Mouse (Mus musculus) neural tube, embryonic 11.5 days (tissue): ENCODE measurements around the gene Surf4. TPM values are rescaled to one million over a fixed set of nuclear protein-coding genes. Genes with fewer than 3 reads are reported as not detected.
"Not testable (repeated sequence)": the region's sequence is repeated elsewhere in the genome, so short reads cannot be mapped to it uniquely, and the experiment has no call there.

ENCODE experiments used
- ATAC-seq: fragments of 200-750 bp; cut with Nextera tagmentation; 2 replicates; pipeline ENCODE4 v1.8.0; 2017; ENCODE audit warnings: moderate number of reproducible peaks, mild to moderate bottlenecking, moderate TSS enrichment, moderate library complexity; ENCODE audit not compliant: insufficient read depth, low FRiP score, low TSS enrichment
- DNase-seq: peaks from one replicate; pipeline ENCODE4 v3.0.0-alpha.2; 2015; ENCODE audit warnings: low spot score
- H3K27ac ChIP-seq: fragments of 300-500 bp; sonication (generic); 2 replicates; pipeline ENCODE4 v1.5.1; 2014; ENCODE audit warnings: low read depth, mild to moderate bottlenecking, low read length
- H3K27me3 ChIP-seq: fragments of 300-500 bp; sonication (generic); 2 replicates; pipeline ENCODE4 v1.6.1; 2014; ENCODE audit warnings: mild to moderate bottlenecking, low read length, mixed read lengths; ENCODE audit not compliant: control insufficient read depth, insufficient read depth
- H3K36me3 ChIP-seq: fragments of 300-500 bp; sonication (generic); 2 replicates; pipeline ENCODE4 v1.6.1; 2014; ENCODE audit warnings: mild to moderate bottlenecking, low read length, moderate library complexity, mixed read lengths; ENCODE audit not compliant: control insufficient read depth, insufficient read depth
- H3K4me1 ChIP-seq: fragments of 300-500 bp; sonication (generic); 2 replicates; pipeline ENCODE4 v1.6.1; 2014; ENCODE audit warnings: low read length, mixed read lengths; ENCODE audit not compliant: control insufficient read depth, insufficient read depth
- H3K4me2 ChIP-seq: fragments of 300-500 bp; sonication (generic); 2 replicates; pipeline ENCODE4 v1.6.1; 2014; ENCODE audit warnings: low read depth, mild to moderate bottlenecking, moderate library complexity
- H3K4me3 ChIP-seq: fragments of 300-500 bp; sonication (generic); 2 replicates; pipeline ENCODE4 v1.5.1; 2014; ENCODE audit warnings: low read depth, low read length
- H3K9ac ChIP-seq: fragments of 300-500 bp; sonication (generic); 2 replicates; pipeline ENCODE4 v1.6.1; 2014; ENCODE audit warnings: mild to moderate bottlenecking, low read length
- H3K9me3 ChIP-seq: fragments of 300-500 bp; sonication (generic); 2 replicates; pipeline ENCODE4 v1.6.1; 2016; ENCODE audit warnings: low read length; ENCODE audit not compliant: control insufficient read depth
- WGBS: fragments of 180-500 bp; shearing (Covaris S2); extraction: QIAGEN DNeasy Blood & Tissue Kit; methylation state at CpG from one replicate; pipeline ENCODE4 v1.1.7; 2014; 5-methylcytosine and 5-hydroxymethylcytosine counted together
- polyA plus RNA-seq: library from polyadenylated mRNA; unstranded; fragments of >200 nt; fragmentation: Nextera tagmentation; extraction: Ambion mirVana; gene quantifications from 2 replicates; pipeline ENCODE4 v1.2.1, GENCODE M21; 2014

The Surf4 gene
- polyA plus RNA-seq, 1 experiment from 2014 or later = 171 TPM

DNA sequence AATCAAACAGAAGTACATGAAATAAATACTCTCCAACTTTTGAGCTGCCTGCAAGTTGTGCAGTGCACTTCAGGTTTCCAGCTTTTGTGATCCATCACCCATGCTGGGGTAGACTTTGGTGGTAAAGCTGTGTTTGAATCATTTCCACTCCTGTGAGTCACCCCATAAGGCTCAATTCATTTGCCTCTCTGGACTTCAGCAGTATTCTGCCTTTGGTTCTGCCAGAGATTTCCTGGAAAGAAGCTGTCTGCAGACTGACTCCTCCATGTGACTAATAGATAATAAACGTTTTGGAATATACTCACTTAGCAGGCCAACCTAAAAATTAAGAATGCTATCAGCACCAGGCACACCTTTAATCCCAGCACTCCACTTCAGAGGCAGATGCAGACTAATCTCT is 33.0 kb downstream of the Surf4 start:
- Histone ChIP-seq H3K27ac (no peak overlapping the region), H3K36me3 (peaks cover 13% of the 10 kb centered on the region)
- WGBS = 85% methylated on average over 1 of the region's 1 CpGs

DNA sequence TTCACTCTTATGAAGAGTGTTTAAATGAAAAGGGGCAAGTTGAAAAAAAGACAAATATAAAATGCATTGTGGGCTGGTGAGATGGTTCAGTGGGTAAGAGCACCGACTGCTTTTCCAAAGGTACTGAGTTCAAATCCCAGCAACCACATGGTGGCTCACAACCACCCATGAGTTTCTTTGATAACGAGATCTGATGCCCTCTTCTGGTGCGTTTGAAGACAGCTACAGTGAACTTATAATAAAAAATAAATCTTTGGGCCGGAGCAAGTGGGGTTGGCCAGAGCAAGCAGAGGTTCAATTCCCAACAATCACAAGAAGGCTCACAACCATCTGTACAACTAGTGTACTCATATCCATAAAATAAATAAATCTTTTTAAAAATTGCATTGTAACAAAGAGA is 37.8 kb downstream of the Surf4 start:
- Histone ChIP-seq H3K9ac (no peak overlapping the region), H3K4me2 (no peak overlapping the region), H3K27ac (no peak overlapping the region), H3K4me1 (no peaks in the 10 kb centered on the region), H3K9me3 (no peaks in the 10 kb centered on the region), H3K27me3 (no peaks in the 10 kb centered on the region), H3K4me3 (no peak overlapping the region), H3K36me3 (peaks cover 25% of the 10 kb centered on the region)
- WGBS = 96% methylated on average over 4 of the region's 4 CpGs
- ATAC-seq = no peak
- no peak for DNase-seq

More for the DNA sequence above, 33.0 kb downstream of the Surf4 start:
- H3K4me1 ChIP-seq = peaks cover 13% of the 10 kb centered on the region
- H3K27me3 ChIP-seq = no peaks in the 10 kb centered on the region
- DNase-seq (no peak), ATAC-seq (no peak)
- no peak overlapping the region for H3K9ac ChIP-seq
- H3K9me3 ChIP-seq = no peaks in the 10 kb centered on the region
- H3K4me3 ChIP-seq = no peak overlapping the region
- H3K4me2 ChIP-seq = no peak overlapping the region

DNA sequence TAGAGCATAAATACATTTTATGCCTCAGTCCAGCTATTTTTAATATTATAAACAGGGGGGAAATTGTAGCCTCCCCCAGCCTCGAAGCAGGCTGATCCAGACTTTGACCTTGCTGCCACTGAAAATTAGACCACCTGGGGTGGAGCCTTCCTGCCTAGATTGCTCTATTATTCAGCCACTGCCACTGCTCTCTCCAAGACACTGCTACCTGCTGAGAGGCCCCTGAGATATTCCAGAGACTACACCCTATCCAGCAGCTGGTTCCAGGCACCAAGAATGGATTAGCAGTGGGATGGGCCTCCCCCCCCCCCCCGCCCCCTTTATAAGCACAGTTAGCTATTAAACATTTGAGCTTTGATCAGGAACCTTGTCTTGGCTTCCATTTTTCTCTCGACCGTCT is 47.6 kb downstream of the Surf4 start:
- not testable (repeated sequence) for H3K4me1 ChIP-seq, H3K27ac ChIP-seq, DNase-seq, H3K27me3 ChIP-seq, H3K9ac ChIP-seq, H3K4me3 ChIP-seq, H3K9me3 ChIP-seq, H3K4me2 ChIP-seq, H3K36me3 ChIP-seq, ATAC-seq
- 72% methylated on average over 4 of the region's 4 CpGs for WGBS

DNA sequence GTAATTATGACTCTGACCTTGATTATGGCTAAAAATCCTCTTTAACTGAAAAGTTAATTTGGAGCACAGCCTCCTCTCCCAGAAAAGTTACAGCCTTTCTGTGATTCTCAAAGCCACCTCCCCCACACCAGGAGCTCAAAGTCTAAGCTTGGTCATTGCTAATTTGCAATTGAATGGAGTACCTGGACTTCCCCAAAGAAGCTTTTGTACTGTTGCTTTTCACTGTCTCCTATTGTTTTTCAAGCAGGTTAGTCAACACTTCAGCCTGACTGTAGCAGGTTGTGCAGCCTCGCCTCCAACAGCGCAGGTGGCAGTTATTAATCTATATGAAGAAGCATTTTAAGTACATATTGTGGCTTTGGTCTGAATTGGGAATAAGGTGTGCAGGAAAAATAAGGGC is 48.2 kb downstream of the Surf4 start:
- not testable (repeated sequence) for H3K4me1 ChIP-seq, H3K36me3 ChIP-seq, H3K4me2 ChIP-seq, H3K4me3 ChIP-seq, H3K9ac ChIP-seq, DNase-seq, H3K9me3 ChIP-seq, H3K27me3 ChIP-seq, ATAC-seq, H3K27ac ChIP-seq
- WGBS = 87% methylated on average over 2 of the region's 2 CpGs

DNA sequence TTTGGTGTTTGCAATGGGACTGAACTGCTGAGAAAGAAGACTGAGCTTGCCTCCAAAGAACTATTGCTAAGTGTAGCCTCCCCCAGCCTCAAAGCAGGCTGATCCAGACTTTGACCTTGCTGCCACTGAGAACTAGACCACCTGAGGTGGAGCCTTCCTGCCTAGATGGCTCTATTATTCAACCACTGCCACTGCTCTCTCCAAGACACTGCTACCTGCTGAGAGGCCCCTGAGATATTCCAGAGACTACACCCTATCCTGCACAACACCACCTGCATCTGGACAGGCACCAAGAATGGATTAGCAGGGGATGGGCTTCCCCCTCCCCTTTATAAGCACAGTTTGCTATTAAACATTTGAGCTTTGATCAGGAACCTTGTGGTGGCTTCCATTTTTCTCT is 55.2 kb downstream of the Surf4 start:
- no peak overlapping the region for H3K9ac ChIP-seq
- no peaks in the 10 kb centered on the region for H3K36me3 ChIP-seq
- ATAC-seq = no peak
- no peak for DNase-seq
- no peaks in the 10 kb centered on the region for H3K9me3 ChIP-seq
- no peaks in the 10 kb centered on the region for H3K27me3 ChIP-seq
- H3K4me1 ChIP-seq = no peaks in the 10 kb centered on the region
- no peak overlapping the region for H3K27ac ChIP-seq
- H3K4me3 ChIP-seq = no peak overlapping the region
- H3K4me2 ChIP-seq = no peak overlapping the region

DNA sequence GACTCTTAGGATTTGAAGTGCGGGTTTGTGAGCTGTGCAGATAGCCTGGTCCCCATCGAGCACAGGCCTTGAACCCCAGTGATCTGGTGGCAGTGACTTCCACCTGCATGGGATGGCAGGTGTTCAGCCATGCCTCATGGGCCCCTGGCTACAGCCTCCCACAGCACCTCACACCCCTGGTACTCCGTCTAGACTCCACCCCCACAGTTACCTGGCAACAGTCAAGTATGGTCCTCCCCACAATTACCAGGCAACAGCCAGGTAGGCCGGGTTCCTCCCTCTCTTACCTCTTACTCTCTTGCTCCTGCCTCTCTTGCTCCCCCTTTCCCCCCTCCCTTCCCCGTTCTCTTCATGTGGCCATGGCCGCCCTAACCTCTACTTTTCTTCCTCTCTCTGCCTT is 63.1 kb downstream of the Surf4 start:
- no peak for ATAC-seq
- Histone ChIP-seq H3K4me2 (no peak overlapping the region), H3K27me3 (no peaks in the 10 kb centered on the region), H3K9ac (no peak overlapping the region), H3K36me3 (no peaks in the 10 kb centered on the region), H3K27ac (no peak overlapping the region), H3K4me3 (no peak overlapping the region), H3K9me3 (no peaks in the 10 kb centered on the region), H3K4me1 (no peaks in the 10 kb centered on the region)
- DNase-seq = no peak
- 71% methylated on average over 6 of the region's 6 CpGs for WGBS

Other genes with a start within 250 kb of the Surf4 start
- not detected in 2 replicates for gene Abo, start 68.9 kb downstream of the Surf4 start, polyA plus RNA-seq
- 13.3 and 15.6 TPM in 2 replicates for gene Surf6, start 31.0 kb downstream of the Surf4 start, polyA plus RNA-seq
- gene Med22, start 23.3 kb downstream of the Surf4 start, polyA plus RNA-seq = 87.2 and 96.8 TPM in 2 replicates
- 641 and 663 TPM in 2 replicates for gene Rpl7a, start 23.2 kb downstream of the Surf4 start, polyA plus RNA-seq
- 46.2 and 50.3 TPM in 2 replicates for gene Surf2, start 17.6 kb downstream of the Surf4 start, polyA plus RNA-seq
- 45.9 and 48.7 TPM in 2 replicates for gene Surf1, start 17.4 kb downstream of the Surf4 start, polyA plus RNA-seq
- gene Stkld1, start 119 bp upstream of the Surf4 start, polyA plus RNA-seq = 0.17 TPM in 1 of 2 replicates, not detected in the other
- 47.2 and 51.1 TPM in 2 replicates for gene Rexo4, start 30.5 kb upstream of the Surf4 start, polyA plus RNA-seq
- gene Adamts13, start 39.5 kb upstream of the Surf4 start, polyA plus RNA-seq = not detected in 2 replicates
- 98.7 and 121 TPM in 2 replicates for gene Cacfd1, start 76.0 kb upstream of the Surf4 start, polyA plus RNA-seq
- gene Slc2a6, start 94.1 kb upstream of the Surf4 start, polyA plus RNA-seq = 2.9 and 4.1 TPM in 2 replicates
- 11.5 and 14.5 TPM in 2 replicates for gene Mymk, start 138.3 kb upstream of the Surf4 start, polyA plus RNA-seq
- 6.5 and 7.2 TPM in 2 replicates for gene Adamtsl2, start 145.5 kb upstream of the Surf4 start, polyA plus RNA-seq
- 0.37 and 0.54 TPM in 2 replicates for gene Fam163b, start 208.6 kb upstream of the Surf4 start, polyA plus RNA-seq
- 1.6 and 1.9 TPM in 2 replicates for gene Dbh, start 231.3 kb upstream of the Surf4 start, polyA plus RNA-seq